Mouse (Mus musculus): ENCODE results near the gene Lamb1. TPM values are rescaled to one million over a fixed set of nuclear protein-coding genes. Genes with fewer than 3 reads are reported as not detected.

Lamb1 gene
- polyA plus RNA-seq, 1 experiment: 23.8 TPM

DNA sequence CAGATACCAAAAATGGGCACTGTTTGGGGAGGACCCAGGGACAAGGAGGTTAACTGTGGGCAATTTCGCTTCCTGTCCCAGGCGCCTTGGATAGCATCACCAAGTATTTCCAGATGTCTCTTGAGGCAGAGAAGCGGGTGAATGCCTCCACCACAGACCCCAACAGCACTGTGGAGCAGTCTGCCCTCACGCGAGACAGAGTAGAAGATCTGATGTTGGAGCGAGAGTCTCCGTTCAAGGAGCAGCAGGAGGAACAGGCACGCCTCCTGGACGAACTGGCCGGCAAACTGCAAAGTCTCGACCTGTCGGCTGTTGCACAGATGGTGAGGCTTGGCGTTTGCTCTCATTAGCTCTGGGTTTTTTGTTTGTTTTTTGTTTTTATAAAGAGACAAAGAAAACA, 55.8 kb downstream of the Lamb1 start:
- WGBS: 72% methylated on average over 13 of the region's 13 CpGs
- H3K36me3 ChIP-seq (ENCODE audit: control insufficient read depth, insufficient read depth, low read length): peaks cover 5% of the 10 kb centered on the region; the same call in 1 of the 2 replicates

DNA sequence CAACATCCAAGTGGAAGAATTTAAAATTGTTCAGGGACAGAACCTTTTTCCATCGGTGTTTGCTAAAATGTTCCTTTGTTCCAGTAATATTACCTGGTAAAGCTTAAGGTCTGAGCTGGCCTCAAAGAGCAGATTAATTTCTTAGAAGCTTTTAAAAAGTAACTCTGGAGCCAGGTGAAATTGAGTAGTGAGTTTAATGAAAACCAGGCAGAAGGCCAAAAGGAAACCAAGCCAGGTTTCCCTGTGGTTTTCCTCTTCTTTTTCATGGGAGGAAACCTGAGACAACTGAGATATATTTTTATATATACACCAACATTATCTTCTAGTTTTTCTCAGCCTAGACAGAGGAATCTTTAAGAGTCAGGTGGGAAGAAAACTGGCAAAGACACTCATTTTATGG, 56.5 kb downstream of the Lamb1 start:
- TF ChIP-seq CTCF (IDR thresholded peaks at IDR 0.05; ENCODE audit: extremely low read depth, insufficient read length, insufficient replicate concordance, low read depth, low read length) (no peak), POLR2A (IDR thresholded peaks at IDR 0.05; ENCODE audit: low read depth, low read length) (no peak)
- H3K36me3 ChIP-seq (ENCODE audit: control insufficient read depth, insufficient read depth, low read length): peaks cover 5% of the 10 kb centered on the region; the same call in 1 of the 2 replicates
- no peaks in the 10 kb centered on the region for H3K4me1 ChIP-seq (ENCODE audit: control insufficient read depth, insufficient read depth, insufficient read length, low read length)
- no peak overlapping the region for H3K27ac ChIP-seq (ENCODE audit: insufficient read depth, low read depth, low read length)
- no peaks in the 10 kb centered on the region for H3K27me3 ChIP-seq (ENCODE audit: control insufficient read depth, insufficient read depth, low read length)
- H3K4me3 ChIP-seq (ENCODE audit: low read depth, low read length): no peak overlapping the region
- WGBS: 90% methylated on average over 1 of the region's 1 CpGs

More for the DNA sequence above, 55.8 kb downstream of the Lamb1 start:
- Histone ChIP-seq H3K27me3 (ENCODE audit: control insufficient read depth, insufficient read depth, low read length) (no peaks in the 10 kb centered on the region), H3K4me3 (ENCODE audit: low read depth, low read length) (no peak overlapping the region), H3K4me1 (ENCODE audit: control insufficient read depth, insufficient read depth, insufficient read length, low read length) (no peaks in the 10 kb centered on the region), H3K27ac (ENCODE audit: insufficient read depth, low read depth, low read length) (no peak overlapping the region)
- TF ChIP-seq POLR2A (IDR thresholded peaks at IDR 0.05; ENCODE audit: low read depth, low read length) (no peak), CTCF (IDR thresholded peaks at IDR 0.05; ENCODE audit: extremely low read depth, insufficient read length, insufficient replicate concordance, low read depth, low read length) (no peak)

DNA sequence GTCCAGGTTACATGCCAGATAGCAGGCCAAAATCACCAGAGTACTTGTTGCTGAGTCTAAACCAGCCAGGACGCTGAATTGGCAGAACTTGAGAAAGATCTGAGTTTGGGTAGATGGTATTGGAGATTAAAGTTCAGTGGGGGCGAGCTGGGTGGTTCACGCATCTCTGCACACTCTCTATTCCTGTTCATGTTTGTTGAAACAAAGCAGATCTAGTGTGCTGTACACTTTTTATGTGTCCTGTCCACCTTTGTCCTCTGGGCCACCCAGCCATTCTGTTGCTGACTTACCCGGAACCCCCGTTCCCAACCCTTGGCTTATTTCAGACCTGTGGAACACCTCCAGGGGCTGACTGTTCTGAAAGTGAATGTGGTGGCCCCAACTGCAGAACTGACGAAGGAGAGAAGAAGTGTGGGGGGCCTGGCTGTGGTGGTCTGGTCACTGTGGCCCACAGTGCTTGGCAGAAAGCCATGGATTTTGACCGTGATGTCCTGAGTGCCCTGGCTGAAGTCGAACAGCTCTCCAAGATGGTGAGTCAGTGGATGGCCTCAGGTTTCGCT, 58.2 kb downstream of the Lamb1 start:
- Histone ChIP-seq H3K4me1 (ENCODE audit: control insufficient read depth, insufficient read depth, insufficient read length, low read length) (no peaks in the 10 kb centered on the region), H3K27ac (ENCODE audit: insufficient read depth, low read depth, low read length) (no peak overlapping the region), H3K4me3 (ENCODE audit: low read depth, low read length) (no peak overlapping the region), H3K36me3 (ENCODE audit: control insufficient read depth, insufficient read depth, low read length) (peaks cover 5% of the 10 kb centered on the region; the same call in 1 of the 2 replicates), H3K27me3 (ENCODE audit: control insufficient read depth, insufficient read depth, low read length) (no peaks in the 10 kb centered on the region)
- TF ChIP-seq CTCF (IDR thresholded peaks at IDR 0.05; ENCODE audit: extremely low read depth, insufficient read length, insufficient replicate concordance, low read depth, low read length): no peak
- WGBS: 72% methylated on average over 9 of the region's 9 CpGs

GRCm38 (mm10) chr12:31327139-31327538, 62.1 kb downstream of the Lamb1 start:
- Histone ChIP-seq H3K4me3 (ENCODE audit: low read depth, low read length) (no peak overlapping the region), H3K4me1 (ENCODE audit: control insufficient read depth, insufficient read depth, insufficient read length, low read length) (no peaks in the 10 kb centered on the region), H3K27ac (ENCODE audit: insufficient read depth, low read depth, low read length) (no peak overlapping the region), H3K27me3 (ENCODE audit: control insufficient read depth, insufficient read depth, low read length) (no peaks in the 10 kb centered on the region), H3K36me3 (ENCODE audit: control insufficient read depth, insufficient read depth, low read length) (peaks cover 14% of the 10 kb centered on the region)
- WGBS: 84% methylated on average over 9 of the region's 9 CpGs
- TF ChIP-seq CTCF (IDR thresholded peaks at IDR 0.05; ENCODE audit: extremely low read depth, insufficient read length, insufficient replicate concordance, low read depth, low read length) (no peak), POLR2A (IDR thresholded peaks at IDR 0.05; ENCODE audit: low read depth, low read length) (no peak)

DNA sequence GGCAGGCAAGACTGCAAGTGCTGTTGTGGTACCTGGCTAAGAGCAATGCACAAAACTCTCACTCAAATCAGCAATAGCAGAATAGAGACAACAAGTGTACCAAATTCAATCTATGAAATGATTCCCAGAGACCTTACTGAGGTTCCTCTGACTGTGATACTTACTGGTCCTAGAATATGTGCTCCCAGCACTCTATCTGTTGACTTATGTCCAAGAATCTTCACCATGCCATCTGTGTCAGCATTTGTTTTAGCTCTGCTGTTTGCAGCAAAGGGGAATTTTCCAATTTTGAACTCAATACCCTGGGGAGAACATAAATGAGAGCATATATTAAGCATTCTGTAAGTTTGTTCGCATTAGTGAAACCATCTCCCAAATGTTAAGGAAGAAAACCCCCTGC, 68.2 kb downstream of the Lamb1 start:
- 95% methylated on average over 1 of the region's 1 CpGs for WGBS

DNA sequence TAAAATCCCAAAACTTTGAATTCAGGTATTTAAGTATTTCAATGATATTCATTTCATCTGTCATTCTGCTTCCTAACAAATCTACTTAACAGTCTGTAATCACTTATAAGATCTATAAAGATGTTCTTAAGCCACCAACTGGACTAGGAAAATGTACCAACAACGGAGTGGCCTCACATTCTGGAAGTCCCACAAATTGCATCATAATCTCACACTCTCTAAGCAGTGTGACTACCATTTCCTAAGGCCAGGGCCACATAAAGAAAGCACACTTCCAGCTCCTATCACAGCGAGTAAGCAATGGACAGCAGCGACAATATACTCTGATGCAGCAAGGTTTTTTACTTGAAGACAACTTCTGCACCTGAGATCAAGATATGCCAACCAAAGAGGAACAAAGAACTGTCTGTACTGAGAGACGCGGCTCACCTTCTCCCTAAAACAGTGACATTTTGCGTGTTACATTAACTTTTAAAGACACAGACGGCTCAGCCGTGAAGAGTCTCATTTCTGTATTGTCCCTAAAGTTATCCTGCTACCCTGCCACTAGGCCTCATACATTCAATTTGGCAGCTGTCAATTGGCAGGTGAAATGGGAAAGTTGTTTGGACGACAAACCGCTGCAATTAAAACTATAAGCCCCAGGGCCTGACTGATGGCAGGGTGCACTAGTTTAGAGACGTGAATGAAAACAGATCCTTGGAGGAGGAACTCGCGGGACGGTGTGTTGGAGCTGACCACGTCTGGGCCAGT, 85.3 kb downstream of the Lamb1 start:
- Histone ChIP-seq H3K27ac (ENCODE audit: insufficient read depth, low read depth, low read length) (no peak overlapping the region), H3K27me3 (ENCODE audit: control insufficient read depth, insufficient read depth, low read length) (no peaks in the 10 kb centered on the region), H3K36me3 (ENCODE audit: control insufficient read depth, insufficient read depth, low read length) (peaks cover 11% of the 10 kb centered on the region), H3K4me3 (ENCODE audit: low read depth, low read length) (peak overlapping the region; percentile 70), H3K4me1 (ENCODE audit: control insufficient read depth, insufficient read depth, insufficient read length, low read length) (peaks cover 3% of the 10 kb centered on the region; the same call in 1 of the 2 replicates)
- 10% methylated on average over 15 of the region's 15 CpGs for WGBS
- TF ChIP-seq POLR2A (IDR thresholded peaks at IDR 0.05; ENCODE audit: low read depth, low read length) (no peak), CTCF (IDR thresholded peaks at IDR 0.05; ENCODE audit: extremely low read depth, insufficient read length, insufficient replicate concordance, low read depth, low read length) (no peak)

More for the DNA sequence above, 68.2 kb downstream of the Lamb1 start:
- Histone ChIP-seq H3K4me1 (ENCODE audit: control insufficient read depth, insufficient read depth, insufficient read length, low read length) (no peaks in the 10 kb centered on the region), H3K27me3 (ENCODE audit: control insufficient read depth, insufficient read depth, low read length) (no peaks in the 10 kb centered on the region), H3K4me3 (ENCODE audit: low read depth, low read length) (no peak overlapping the region), H3K27ac (ENCODE audit: insufficient read depth, low read depth, low read length) (no peak overlapping the region), H3K36me3 (ENCODE audit: control insufficient read depth, insufficient read depth, low read length) (peaks cover 51% of the 10 kb centered on the region)
- TF ChIP-seq CTCF (IDR thresholded peaks at IDR 0.05; ENCODE audit: extremely low read depth, insufficient read length, insufficient replicate concordance, low read depth, low read length): no peak
- no peak for TF ChIP-seq POLR2A (IDR thresholded peaks at IDR 0.05; ENCODE audit: low read depth, low read length)

All from small intestine, adult 2 months (tissue).